Mouse (Mus musculus) midbrain, embryonic 16.5 days (tissue): ENCODE data around the gene Olfr1178. TPM values are rescaled to one million over a fixed set of nuclear protein-coding genes. Genes with fewer than 3 reads are reported as not detected.
A peak's percentile ranks its signal among the peaks of the same experiment; 100 is the strongest.

Experiments used
- ATAC-seq: fragments of 200-750 bp; cut with Nextera tagmentation; 2 replicates; pipeline ENCODE4 v1.8.0; 2017; ENCODE audit warnings: moderate TSS enrichment
- H3K27ac ChIP-seq: fragments of 300-500 bp; sonication (generic); 2 replicates; pipeline ENCODE4 v1.5.1; 2014; ENCODE audit warnings: mild to moderate bottlenecking, low read length, mixed read lengths
- H3K27me3 ChIP-seq: fragments of 300-500 bp; sonication (generic); 2 replicates; pipeline ENCODE4 v1.6.1; 2014; ENCODE audit warnings: low read depth, low read length, mixed read lengths; ENCODE audit not compliant: control insufficient read depth, insufficient read depth
- H3K36me3 ChIP-seq: fragments of 300-500 bp; sonication (generic); 2 replicates; pipeline ENCODE4 v1.6.1; 2014; ENCODE audit warnings: mild to moderate bottlenecking, low read length, moderate library complexity, mixed read lengths; ENCODE audit not compliant: control insufficient read depth, insufficient read depth
- H3K4me1 ChIP-seq: fragments of 300-500 bp; sonication (generic); 2 replicates; pipeline ENCODE4 v1.6.1; 2014; ENCODE audit warnings: mild to moderate bottlenecking, low read length, mixed read lengths; ENCODE audit not compliant: control insufficient read depth, insufficient read depth
- H3K4me2 ChIP-seq: fragments of 300-500 bp; sonication (generic); 2 replicates; pipeline ENCODE4 v1.6.1; 2014; ENCODE audit warnings: mild to moderate bottlenecking, low read length, mixed read lengths
- H3K4me3 ChIP-seq: fragments of 300-500 bp; sonication (generic); 2 replicates; pipeline ENCODE4 v1.5.1; 2014; ENCODE audit warnings: low read depth, mild to moderate bottlenecking, low read length, moderate library complexity, mixed read lengths
- H3K9ac ChIP-seq: fragments of 300-500 bp; sonication (generic); 2 replicates; pipeline ENCODE4 v1.6.1; 2014; ENCODE audit warnings: low read depth, low read length, mixed read lengths
- H3K9me3 ChIP-seq: fragments of 300-500 bp; sonication (generic); replicated peaks from 2 replicates; pipeline ENCODE4 v1.6.1; 2014; ENCODE audit warnings: mild to moderate bottlenecking, low read length, mixed read lengths; ENCODE audit not compliant: control insufficient read depth, poor library complexity, severe bottlenecking
- WGBS: fragments of 180-500 bp; shearing (Covaris S2); extraction: QIAGEN DNeasy Blood & Tissue Kit; methylation state at CpG from one replicate; pipeline ENCODE4 v1.1.7; 2014; 5-methylcytosine and 5-hydroxymethylcytosine counted together
- polyA plus RNA-seq: library from polyadenylated mRNA; unstranded; fragments of >200 nt; fragmentation: Nextera tagmentation; extraction: Ambion mirVana; gene quantifications from 2 replicates; pipeline ENCODE4 v1.2.1, GENCODE M21; 2015

Gene Olfr1178
- polyA plus RNA-seq, result not detected in 2 replicates

DNA sequence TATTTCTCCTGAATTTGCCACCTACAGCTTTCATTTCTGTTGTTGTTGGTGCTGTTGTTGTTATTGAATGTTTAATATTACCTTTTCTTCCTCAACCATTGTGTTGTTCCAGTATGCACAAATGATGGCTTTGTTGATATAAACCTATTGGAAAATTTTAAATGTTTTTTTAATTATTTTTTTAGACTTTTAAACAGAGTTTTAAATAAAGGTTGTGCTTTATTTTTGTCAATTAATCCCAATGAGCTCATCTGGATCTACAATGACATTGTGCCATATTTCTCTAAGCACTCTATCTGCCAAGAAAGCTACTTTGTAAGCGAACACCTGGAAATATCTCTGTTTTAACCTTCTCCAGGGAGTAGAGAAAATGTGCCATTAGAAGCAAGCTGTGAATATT lies at the start of gene Olfr1178:
Olfr1178 (plus strand) TSS at position 301 of the 400 bp plus-strand sequence.
- no peaks in the 10 kb centered on the region for H3K4me1 ChIP-seq
- no peak within 1 kb of the TSS for H3K9ac ChIP-seq
- WGBS, result 89% methylated on average over 1 of the region's 1 CpGs
- no peak within 1 kb of the TSS for H3K4me3 ChIP-seq
- no peak within 1 kb of the TSS for H3K4me2 ChIP-seq
- H3K27me3 ChIP-seq, result no peaks in the 10 kb centered on the region
- no peak for ATAC-seq
- H3K27ac ChIP-seq, result no peak within 1 kb of the TSS
- H3K9me3 ChIP-seq, result no peaks in the 10 kb centered on the region
- H3K36me3 ChIP-seq, result no peaks in the 10 kb centered on the region

- no peak within 1 kb of the TSS for H3K4me2 ChIP-seq
- H3K9me3 ChIP-seq, result no peaks in the 10 kb centered on the region
- no peak within 1 kb of the TSS for H3K9ac ChIP-seq
- H3K27me3 ChIP-seq, result no peaks in the 10 kb centered on the region
- 92% methylated on average over 1 of the region's 1 CpGs for WGBS
- no peak within 1 kb of the TSS for H3K4me3 ChIP-seq
- H3K4me1 ChIP-seq, result no peaks in the 10 kb centered on the region
- H3K36me3 ChIP-seq, result no peaks in the 10 kb centered on the region
- no peak for ATAC-seq
- H3K27ac ChIP-seq, result no peak within 1 kb of the TSS
Observed at GRCm38 (mm10) chr2:88346392-88346791, 40.5 kb upstream of the Olfr1178 start, which contains the start of gene Olfr1177-ps. Gene Olfr1177-ps, minus strand, starts transcription at chr2:88346492.

GRCm38 (mm10) chr2:88356304-88356703 lies 30.6 kb upstream of the Olfr1178 start:
- WGBS, result 3% methylated on average over 2 of the region's 2 CpGs
- Histone ChIP-seq H3K9me3 (no peaks in the 10 kb centered on the region), H3K27me3 (no peaks in the 10 kb centered on the region)

GRCm38 (mm10) chr2:88406353-88406752 lies 19.5 kb downstream of the Olfr1178 start, which contains the start of gene Olfr1179:
Gene Olfr1179, minus strand, starts transcription at chr2:88406453.
- WGBS, result 79% methylated on average over 3 of the region's 3 CpGs
- H3K4me1 ChIP-seq, result no peaks in the 10 kb centered on the region
- no peak within 1 kb of the TSS for H3K4me2 ChIP-seq
- H3K4me3 ChIP-seq, result no peak within 1 kb of the TSS
- H3K9me3 ChIP-seq, result no peaks in the 10 kb centered on the region
- H3K9ac ChIP-seq, result no peak within 1 kb of the TSS
- no peaks in the 10 kb centered on the region for H3K36me3 ChIP-seq
- H3K27ac ChIP-seq, result no peak within 1 kb of the TSS
- H3K27me3 ChIP-seq, result no peaks in the 10 kb centered on the region
- no peak for ATAC-seq

More at GRCm38 (mm10) chr2:88356304-88356703, 30.6 kb upstream of the Olfr1178 start:
- Histone ChIP-seq H3K4me1 (no peaks in the 10 kb centered on the region), H3K27ac (no peak overlapping the region), H3K36me3 (no peaks in the 10 kb centered on the region), H3K4me2 (no peak overlapping the region), H3K4me3 (no peak overlapping the region), H3K9ac (no peak overlapping the region)
- peak; percentile 76 for ATAC-seq

- Histone ChIP-seq H3K4me1 (no peaks in the 10 kb centered on the region), H3K4me2 (no peak within 1 kb of the TSS), H3K9ac (no peak within 1 kb of the TSS), H3K36me3 (no peaks in the 10 kb centered on the region), H3K27me3 (no peaks in the 10 kb centered on the region), H3K4me3 (no peak within 1 kb of the TSS), H3K27ac (no peak within 1 kb of the TSS), H3K9me3 (no peaks in the 10 kb centered on the region)
- no peak for ATAC-seq
- 80% methylated on average over 2 of the region's 2 CpGs for WGBS
Observed at GRCm38 (mm10) chr2:88419051-88419450, 32.2 kb downstream of the Olfr1178 start, which contains the start of gene Olfr1180. Gene Olfr1180, minus strand, starts transcription at chr2:88419151.

- Histone ChIP-seq H3K4me3 (no peak within 1 kb of the TSS), H3K4me1 (no peaks in the 10 kb centered on the region), H3K9me3 (no peaks in the 10 kb centered on the region), H3K36me3 (no peaks in the 10 kb centered on the region), H3K27ac (no peak within 1 kb of the TSS), H3K4me2 (no peak within 1 kb of the TSS), H3K27me3 (no peaks in the 10 kb centered on the region), H3K9ac (no peak within 1 kb of the TSS)
- no peak for ATAC-seq
- 89% methylated on average over 1 of the region's 1 CpGs for WGBS
Observed at GRCm38 (mm10) chr2:88426071-88426470, 39.2 kb downstream of the Olfr1178 start, which contains the start of gene Olfr1181. Gene Olfr1181, minus strand, starts transcription at chr2:88426171.

- Histone ChIP-seq H3K27ac (no peak within 1 kb of the TSS), H3K9ac (no peak within 1 kb of the TSS), H3K36me3 (no peaks in the 10 kb centered on the region), H3K9me3 (no peaks in the 10 kb centered on the region), H3K4me1 (no peaks in the 10 kb centered on the region), H3K4me2 (no peak within 1 kb of the TSS), H3K27me3 (no peaks in the 10 kb centered on the region), H3K4me3 (no peak within 1 kb of the TSS)
- no peak for ATAC-seq
- WGBS, result 85% methylated on average over 1 of the region's 1 CpGs
Observed at GRCm38 (mm10) chr2:88449031-88449430, 62.2 kb downstream of the Olfr1178 start, which contains the start of gene Gm13757. Gene Gm13757, minus strand, starts transcription at chr2:88449131.

Other genes starting within 250 kb of the Olfr1178 start
- gene Olfr1167, start 231.9 kb upstream of the Olfr1178 start, polyA plus RNA-seq, result not detected in 2 replicates
- not detected in 2 replicates for gene Olfr1168, start 205.2 kb upstream of the Olfr1178 start, polyA plus RNA-seq
- not detected in 2 replicates for gene Olfr1170, start 158.7 kb upstream of the Olfr1178 start, polyA plus RNA-seq
- gene Olfr1173, start 107.2 kb upstream of the Olfr1178 start, polyA plus RNA-seq, result not detected in 2 replicates
- not detected in 2 replicates for gene Olfr1174-ps, start 71.9 kb upstream of the Olfr1178 start, polyA plus RNA-seq
- gene Olfr1175-ps, start 59.8 kb upstream of the Olfr1178 start, polyA plus RNA-seq, result not detected in 2 replicates
- gene Olfr1176, start 50.3 kb upstream of the Olfr1178 start, polyA plus RNA-seq, result not detected in 2 replicates
- gene Olfr1177-ps, start 40.6 kb upstream of the Olfr1178 start, polyA plus RNA-seq, result not detected in 2 replicates
- not detected in 2 replicates for gene Olfr1179, start 19.4 kb downstream of the Olfr1178 start, polyA plus RNA-seq
- not detected in 2 replicates for gene Olfr1180, start 32.1 kb downstream of the Olfr1178 start, polyA plus RNA-seq
- not detected in 2 replicates for gene Olfr1181, start 39.1 kb downstream of the Olfr1178 start, polyA plus RNA-seq
- not detected in 2 replicates for gene Gm13757, start 62.1 kb downstream of the Olfr1178 start, polyA plus RNA-seq
- gene Olfr1183, start 67.8 kb downstream of the Olfr1178 start, polyA plus RNA-seq, result not detected in 2 replicates
- not detected in 2 replicates for gene Olfr1184, start 96.5 kb downstream of the Olfr1178 start, polyA plus RNA-seq
- gene Olfr1185-ps1, start 106.3 kb downstream of the Olfr1178 start, polyA plus RNA-seq, result not detected in 2 replicates
- not detected in 2 replicates for gene Olfr1186, start 131.5 kb downstream of the Olfr1178 start, polyA plus RNA-seq
- gene Olfr1188, start 169.9 kb downstream of the Olfr1178 start, polyA plus RNA-seq, result not detected in 2 replicates
- gene Olfr1189, start 199.4 kb downstream of the Olfr1178 start, polyA plus RNA-seq, result not detected in 2 replicates